Mouse (Mus musculus) forebrain, embryonic 10.5 days (tissue): ENCODE data around the gene Cacna1d. TPM values are rescaled to one million over a fixed set of nuclear protein-coding genes. Genes with fewer than 3 reads are reported as not detected.

Experiments used
- DNase-seq: peaks from one replicate; pipeline ENCODE4 v3.0.0-alpha.2; 2017; ENCODE audit warnings: low spot score; ENCODE audit errors: extremely low spot score
- H3K27ac ChIP-seq: fragments of 300-500 bp; sonication (generic); 2 replicates; pipeline ENCODE4 v1.5.1; 2016; ENCODE audit warnings: mild to moderate bottlenecking
- H3K27me3 ChIP-seq: fragments of 300-500 bp; sonication (generic); 2 replicates; pipeline ENCODE4 v1.6.1; 2016; ENCODE audit warnings: mild to moderate bottlenecking; ENCODE audit not compliant: poor library complexity, severe bottlenecking
- H3K36me3 ChIP-seq: fragments of 300-500 bp; sonication (generic); replicated peaks from 2 replicates; pipeline ENCODE4 v1.6.1; 2016; ENCODE audit warnings: mild to moderate bottlenecking, moderate library complexity
- H3K4me1 ChIP-seq: fragments of 300-500 bp; sonication (generic); 2 replicates; pipeline ENCODE4 v1.6.1; 2016
- H3K4me3 ChIP-seq: fragments of 300-500 bp; sonication (generic); 2 replicates; pipeline ENCODE4 v1.5.1; 2016; ENCODE audit warnings: mild to moderate bottlenecking, moderate library complexity
- H3K9me3 ChIP-seq: fragments of 300-500 bp; sonication (generic); 2 replicates; pipeline ENCODE4 v1.6.1; 2016; ENCODE audit warnings: mild to moderate bottlenecking, moderate library complexity
- WGBS: fragments of 180-500 bp; shearing (Covaris S2); methylation state at CpG from one replicate; pipeline ENCODE4 v1.1.7; 2016; 5-methylcytosine and 5-hydroxymethylcytosine counted together
- polyA plus RNA-seq: library from polyadenylated mRNA; unstranded; fragments of >200 nt; fragmentation: Nextera tagmentation; extraction: Ambion mirVana; gene quantifications from 2 replicates; pipeline ENCODE4 v1.2.1, GENCODE M21; 2016

Cacna1d gene
- polyA plus RNA-seq, 1 experiment from 2014 or later, result 1.3 TPM

DNA sequence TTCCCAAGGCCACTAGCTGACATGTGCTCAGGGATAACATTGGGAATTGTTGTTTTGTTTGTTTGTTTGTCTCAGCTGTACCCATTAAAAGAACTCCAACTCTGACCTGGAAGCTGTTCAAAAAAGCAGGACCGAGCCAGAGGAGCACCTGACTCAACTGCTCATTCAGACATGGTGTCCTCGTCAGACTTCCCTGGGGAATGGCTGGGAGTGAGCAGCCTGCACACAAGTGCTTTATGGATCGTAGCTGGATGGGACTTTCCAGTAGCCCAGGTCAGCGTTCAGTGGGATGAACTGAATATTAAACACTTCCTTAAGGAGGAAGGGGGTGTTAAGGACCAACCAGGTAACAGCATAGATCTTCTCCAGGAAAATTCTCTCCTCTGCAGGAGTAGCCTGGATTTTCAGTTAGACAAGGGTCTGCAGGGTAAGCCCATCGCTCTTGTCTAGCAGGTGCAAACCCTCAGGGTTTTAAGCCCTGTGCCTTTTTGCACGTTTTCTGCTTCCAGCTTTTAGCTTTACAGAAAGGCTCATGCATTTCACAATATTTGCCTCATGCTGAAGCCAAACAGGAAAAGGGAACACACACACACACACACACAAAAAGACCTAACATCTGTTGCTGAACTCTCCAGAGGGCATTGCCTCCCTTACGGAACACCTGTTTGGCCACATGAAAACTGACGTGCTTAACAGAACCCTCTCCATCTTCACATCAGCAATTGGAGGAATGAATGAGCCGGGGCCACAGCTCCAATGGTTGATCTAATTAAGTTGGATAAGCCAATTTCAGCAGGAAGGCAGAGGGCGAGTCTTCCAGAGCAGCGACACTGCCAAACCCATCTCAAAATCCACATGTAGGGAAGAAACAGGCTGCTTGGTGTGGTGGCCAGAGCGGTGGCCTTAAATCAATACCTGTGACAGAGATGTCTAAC is 318.2 kb downstream of the Cacna1d start:
- H3K9me3 ChIP-seq, result no peaks in the 10 kb centered on the region
- no peaks in the 10 kb centered on the region for H3K36me3 ChIP-seq
- DNase-seq, result no peak
- H3K27ac ChIP-seq, result no peak overlapping the region
- peaks cover 8% of the 10 kb centered on the region for H3K4me1 ChIP-seq
- no peak overlapping the region for H3K4me3 ChIP-seq
- peaks cover 4% of the 10 kb centered on the region; the same call in 1 of the 2 replicates for H3K27me3 ChIP-seq
- 77% methylated on average over 12 of the region's 12 CpGs for WGBS

DNA sequence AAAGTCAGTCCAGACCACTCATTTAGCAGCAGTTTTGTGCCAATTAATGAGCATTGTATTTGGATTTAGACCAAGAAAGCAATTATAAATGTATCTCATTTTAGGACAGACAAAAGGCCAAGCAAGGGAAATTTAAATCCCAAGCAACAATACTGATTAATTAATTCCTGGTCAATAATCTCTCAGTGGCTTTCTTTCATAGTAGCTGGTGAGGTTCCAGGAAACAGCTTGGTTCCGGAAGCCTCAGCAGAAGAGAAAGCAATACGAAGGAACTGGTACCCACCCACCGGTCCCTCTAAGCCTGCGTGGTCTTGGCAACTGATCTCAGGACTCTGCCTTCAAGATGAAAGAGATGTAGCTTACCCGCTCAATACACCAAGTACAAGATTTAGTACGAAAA is 319.7 kb downstream of the Cacna1d start:
- H3K4me3 ChIP-seq, result no peak overlapping the region
- no peaks in the 10 kb centered on the region for H3K9me3 ChIP-seq
- DNase-seq, result no peak
- peaks cover 4% of the 10 kb centered on the region; the same call in 1 of the 2 replicates for H3K27me3 ChIP-seq
- WGBS, result 76% methylated on average over 6 of the region's 6 CpGs
- peaks cover 8% of the 10 kb centered on the region for H3K4me1 ChIP-seq
- no peaks in the 10 kb centered on the region for H3K36me3 ChIP-seq
- H3K27ac ChIP-seq, result no peak overlapping the region

DNA sequence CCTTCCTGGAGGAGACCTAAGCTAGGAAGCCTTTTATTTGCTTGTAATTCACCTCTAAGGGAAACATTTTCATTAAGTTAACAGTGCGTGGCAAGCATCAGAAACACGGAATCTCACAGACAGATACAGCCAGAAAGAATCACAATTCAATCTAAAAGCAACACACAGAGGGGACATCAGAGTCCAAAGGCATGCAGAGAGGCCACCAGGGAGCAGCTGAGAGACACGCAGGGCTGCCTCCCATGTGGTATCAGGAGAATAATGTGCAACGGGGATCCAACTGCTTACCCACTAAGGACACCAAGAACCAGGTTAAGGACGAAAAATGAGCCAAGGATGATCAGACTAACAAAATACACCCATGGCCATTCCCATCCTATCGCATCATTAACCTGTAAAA is 320.2 kb downstream of the Cacna1d start:
- H3K36me3 ChIP-seq, result no peaks in the 10 kb centered on the region
- no peaks in the 10 kb centered on the region for H3K9me3 ChIP-seq
- peaks cover 4% of the 10 kb centered on the region; the same call in 1 of the 2 replicates for H3K27me3 ChIP-seq
- H3K4me3 ChIP-seq, result no peak overlapping the region
- DNase-seq, result no peak
- H3K27ac ChIP-seq, result no peak overlapping the region
- 65% methylated on average over 6 of the region's 6 CpGs for WGBS
- H3K4me1 ChIP-seq, result peaks cover 8% of the 10 kb centered on the region

DNA sequence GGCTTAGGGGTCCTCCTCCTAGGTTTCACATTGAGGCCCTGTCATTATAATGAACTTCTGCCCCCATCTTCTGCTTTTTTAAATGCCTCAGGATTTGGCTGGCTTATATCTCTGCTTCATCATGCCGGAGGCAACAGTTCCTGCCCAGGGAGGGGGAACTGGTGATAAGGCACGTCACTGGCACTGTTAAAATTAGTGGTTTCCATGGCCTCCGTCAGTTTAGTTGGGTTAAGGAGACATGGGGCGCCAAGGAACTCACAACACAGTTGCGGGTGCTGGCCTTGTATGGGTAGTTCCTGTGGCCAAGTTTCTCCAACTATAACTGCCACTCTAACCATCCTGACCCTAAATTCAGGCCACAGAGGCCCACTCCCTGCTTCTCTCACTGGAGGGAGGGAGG is 321.8 kb downstream of the Cacna1d start:
- 82% methylated on average over 5 of the region's 5 CpGs for WGBS
- Histone ChIP-seq H3K36me3 (no peaks in the 10 kb centered on the region), H3K9me3 (no peaks in the 10 kb centered on the region), H3K4me3 (no peak overlapping the region), H3K27me3 (peaks cover 4% of the 10 kb centered on the region; the same call in 1 of the 2 replicates), H3K4me1 (peaks cover 8% of the 10 kb centered on the region), H3K27ac (no peak overlapping the region)
- DNase-seq, result no peak

DNA sequence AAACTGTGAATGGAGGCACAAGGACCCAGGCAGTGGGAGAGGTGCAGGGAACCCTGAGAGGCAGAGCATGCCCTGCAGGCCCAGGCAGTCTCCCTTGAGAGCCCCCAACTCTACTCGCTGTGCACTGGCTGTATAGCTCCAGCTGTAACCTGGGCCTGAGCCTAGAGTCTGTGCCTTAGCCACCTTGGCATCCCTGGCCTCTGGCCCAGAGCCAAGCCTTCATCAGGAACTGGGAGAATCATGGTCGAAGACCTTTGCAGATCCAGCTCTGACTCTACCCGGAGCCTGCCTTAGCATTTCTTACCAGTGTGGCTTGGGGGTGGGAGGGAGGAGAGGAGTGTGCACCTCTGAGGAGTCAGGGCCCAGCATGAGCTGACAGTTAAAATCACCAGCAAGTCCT is 322.4 kb downstream of the Cacna1d start:
- peaks cover 4% of the 10 kb centered on the region; the same call in 1 of the 2 replicates for H3K27me3 ChIP-seq
- H3K27ac ChIP-seq, result no peak overlapping the region
- 79% methylated on average over 3 of the region's 3 CpGs for WGBS
- no peak overlapping the region for H3K4me3 ChIP-seq
- H3K4me1 ChIP-seq, result peaks cover 8% of the 10 kb centered on the region
- no peaks in the 10 kb centered on the region for H3K36me3 ChIP-seq
- no peak for DNase-seq
- H3K9me3 ChIP-seq, result no peaks in the 10 kb centered on the region

DNA sequence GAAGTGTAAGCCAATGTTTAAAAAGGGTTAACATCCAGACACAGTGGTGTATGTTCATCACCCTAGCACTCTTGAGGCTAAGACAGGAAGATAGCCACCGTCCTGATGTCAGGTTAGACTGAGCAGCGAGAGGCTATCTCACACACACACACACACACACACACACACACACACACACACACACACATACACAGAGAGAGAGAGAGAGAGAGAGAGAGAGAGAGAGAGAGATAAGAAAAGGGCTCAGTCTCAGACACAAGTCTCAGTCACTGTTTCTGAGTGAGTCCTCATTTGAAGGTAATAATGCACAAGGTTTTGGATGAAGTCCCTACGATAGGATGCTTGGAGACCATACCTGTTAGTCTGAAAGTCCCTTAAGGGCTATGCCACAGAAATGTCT is 322.9 kb downstream of the Cacna1d start:
- H3K4me3 ChIP-seq, result no peak overlapping the region
- peaks cover 4% of the 10 kb centered on the region; the same call in 1 of the 2 replicates for H3K27me3 ChIP-seq
- no peak for DNase-seq
- no peak overlapping the region for H3K27ac ChIP-seq
- 89% methylated on average over 3 of the region's 3 CpGs for WGBS
- H3K9me3 ChIP-seq, result no peaks in the 10 kb centered on the region
- peaks cover 8% of the 10 kb centered on the region for H3K4me1 ChIP-seq
- H3K36me3 ChIP-seq, result no peaks in the 10 kb centered on the region

DNA sequence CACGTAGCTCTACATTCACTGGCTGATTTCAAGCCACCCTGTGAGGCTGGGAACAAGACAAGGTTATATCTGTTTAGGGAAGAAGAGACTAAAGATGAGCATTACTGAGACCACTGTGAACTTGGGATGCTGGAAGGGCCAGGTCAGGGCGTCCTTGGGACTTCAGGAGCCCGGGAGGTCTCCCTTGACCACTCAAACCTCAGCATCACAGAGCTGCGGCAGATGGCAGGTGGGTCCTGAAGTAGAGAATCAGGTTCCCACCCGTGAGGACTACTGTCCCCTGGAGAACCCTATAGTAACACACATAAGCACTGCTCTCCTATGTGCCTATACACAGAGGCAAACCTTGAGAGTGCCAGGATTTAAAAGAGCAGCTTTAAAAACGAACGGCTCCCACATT is 323.6 kb downstream of the Cacna1d start:
- H3K4me1 ChIP-seq, result peaks cover 8% of the 10 kb centered on the region
- no peak overlapping the region for H3K27ac ChIP-seq
- H3K27me3 ChIP-seq, result peaks cover 4% of the 10 kb centered on the region; the same call in 1 of the 2 replicates
- no peaks in the 10 kb centered on the region for H3K36me3 ChIP-seq
- no peak for DNase-seq
- H3K9me3 ChIP-seq, result no peaks in the 10 kb centered on the region
- WGBS, result 87% methylated on average over 7 of the region's 7 CpGs
- no peak overlapping the region for H3K4me3 ChIP-seq

DNA sequence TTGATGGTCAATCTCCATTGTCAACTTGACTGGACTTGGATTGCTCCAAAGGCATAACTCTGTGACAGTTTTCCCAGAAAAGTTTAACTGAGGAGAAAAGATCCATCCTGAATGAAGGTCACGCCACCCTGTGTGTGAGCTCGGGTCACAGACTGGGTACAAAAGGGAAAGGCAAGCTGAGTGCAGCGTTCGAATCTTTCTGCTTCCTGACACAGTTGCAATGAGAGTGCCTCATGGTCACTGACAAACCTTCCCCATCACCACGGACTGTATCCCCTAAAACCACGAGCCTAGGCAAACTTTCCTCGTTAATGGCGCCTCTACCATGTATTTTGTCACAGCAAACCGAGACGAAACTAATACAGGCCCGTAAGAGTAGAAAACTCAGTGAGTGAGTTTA is 325.2 kb downstream of the Cacna1d start:
- Histone ChIP-seq H3K36me3 (no peaks in the 10 kb centered on the region), H3K27me3 (peaks cover 4% of the 10 kb centered on the region; the same call in 1 of the 2 replicates), H3K4me3 (no peak overlapping the region), H3K4me1 (peaks cover under 1% of the 10 kb centered on the region; the same call in 1 of the 2 replicates), H3K9me3 (no peaks in the 10 kb centered on the region), H3K27ac (no peak overlapping the region)
- 93% methylated on average over 11 of the region's 11 CpGs for WGBS
- DNase-seq, result no peak

DNA sequence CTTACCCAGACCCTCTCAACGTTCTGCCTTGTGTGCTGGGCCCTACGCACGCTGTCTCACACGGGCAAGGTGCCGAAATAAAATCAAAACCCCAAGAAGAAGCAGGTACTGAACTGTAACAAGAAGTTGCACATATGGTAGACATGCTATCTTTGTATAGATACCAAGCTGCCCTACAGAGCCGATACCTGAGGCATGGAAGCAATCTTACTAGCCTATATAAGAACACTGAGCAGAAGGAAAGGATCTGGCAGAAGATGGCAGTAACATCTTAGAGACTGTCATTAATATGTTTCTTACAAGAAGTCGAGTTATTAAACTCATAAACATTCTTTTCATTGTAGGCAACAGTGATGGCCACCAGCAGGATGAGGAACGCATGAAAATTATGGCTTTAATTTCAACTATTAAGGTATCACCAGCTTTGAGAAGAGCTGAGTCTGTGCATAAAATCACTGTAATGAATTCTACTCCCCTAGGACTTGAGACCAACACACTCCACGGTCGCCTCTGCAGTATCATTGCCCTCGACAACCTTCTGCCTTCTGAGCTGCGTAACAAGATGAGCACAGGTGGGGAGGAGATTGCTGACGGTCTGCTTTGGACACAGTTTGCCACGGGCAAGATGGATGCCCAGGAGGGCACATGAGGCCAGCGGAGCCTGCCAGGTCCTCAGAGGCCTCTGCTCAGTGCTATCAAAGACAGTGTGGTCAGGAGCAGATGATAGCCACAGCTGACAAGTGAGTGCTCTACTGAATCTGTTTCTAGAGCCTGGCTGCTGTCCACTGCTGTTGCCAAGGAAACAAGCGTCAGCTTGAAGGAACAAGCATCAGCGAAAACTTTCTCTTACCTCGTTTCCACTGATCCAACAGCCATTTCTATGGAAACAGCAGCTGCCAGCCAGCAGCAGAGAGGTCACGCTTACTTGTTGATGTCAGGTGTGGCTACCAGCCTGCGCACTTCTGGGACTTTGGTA is 327.2 kb downstream of the Cacna1d start:
- 86% methylated on average over 20 of the region's 20 CpGs for WGBS

DNA sequence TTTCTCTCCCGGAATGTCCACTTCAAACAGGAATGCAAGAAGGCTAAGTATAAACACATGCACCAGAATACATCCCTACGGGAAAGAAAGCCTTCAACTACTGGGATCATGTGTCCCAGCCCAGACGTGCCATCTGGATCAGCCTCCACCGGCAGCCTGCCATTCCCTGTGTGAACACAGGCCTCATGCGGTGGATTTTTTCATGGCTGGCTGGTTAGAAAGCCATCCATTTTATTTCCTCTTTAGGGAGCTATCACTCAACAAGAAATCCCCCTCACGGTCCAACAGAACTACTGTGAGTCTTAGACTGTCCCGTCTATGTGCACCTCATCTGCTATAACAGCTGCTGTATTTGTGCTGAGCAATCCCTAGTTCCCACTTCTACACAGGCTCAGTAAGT is 343.5 kb downstream of the Cacna1d start:
- no peak for DNase-seq
- Histone ChIP-seq H3K36me3 (no peaks in the 10 kb centered on the region), H3K27ac (no peak overlapping the region), H3K9me3 (no peaks in the 10 kb centered on the region), H3K4me1 (0 out of 2 replicates have a peak, but pooled peaks cover 4% of the 10 kb centered on the region), H3K27me3 (no peaks in the 10 kb centered on the region), H3K4me3 (no peak overlapping the region)
- WGBS, result 62% methylated on average over 7 of the region's 7 CpGs

More for the DNA sequence above, 327.2 kb downstream of the Cacna1d start:
- H3K27ac ChIP-seq, result no peak overlapping the region
- no peaks in the 10 kb centered on the region for H3K9me3 ChIP-seq
- H3K27me3 ChIP-seq, result no peaks in the 10 kb centered on the region
- no peaks in the 10 kb centered on the region for H3K36me3 ChIP-seq
- H3K4me1 ChIP-seq, result no peaks in the 10 kb centered on the region
- no peak for DNase-seq
- no peak overlapping the region for H3K4me3 ChIP-seq

DNA sequence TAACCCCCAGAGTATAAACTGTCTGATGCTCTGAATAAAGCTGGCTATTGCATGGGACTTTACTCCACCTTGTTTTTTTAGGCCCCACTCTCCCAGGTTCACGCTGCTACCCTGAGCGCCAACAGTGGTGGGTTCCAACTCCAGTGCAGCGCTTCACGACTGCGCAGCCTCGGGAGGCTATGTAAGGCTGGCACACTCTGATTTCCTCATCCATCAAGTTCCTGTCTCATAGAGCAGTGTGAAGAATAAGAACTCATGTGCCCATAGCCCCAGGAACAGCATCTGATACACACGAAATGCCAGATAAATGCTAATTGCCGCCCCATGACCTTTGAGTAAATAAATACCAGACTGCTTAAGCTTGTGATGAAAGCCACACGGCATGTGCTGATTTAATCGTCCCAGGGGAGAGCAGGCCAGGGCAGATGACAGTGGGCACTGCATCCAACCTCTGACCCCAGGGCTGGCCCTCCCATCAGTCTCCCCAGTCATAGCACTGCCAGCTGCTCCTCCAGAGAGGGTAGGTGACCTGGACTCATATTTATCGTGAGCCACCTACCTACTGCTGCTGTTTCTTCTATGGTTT is 352.8 kb downstream of the Cacna1d start:
- WGBS, result 56% methylated on average over 11 of the region's 11 CpGs
- H3K27me3 ChIP-seq, result no peaks in the 10 kb centered on the region
- H3K4me3 ChIP-seq, result no peak overlapping the region
- H3K27ac ChIP-seq, result no peak overlapping the region
- H3K9me3 ChIP-seq, result no peaks in the 10 kb centered on the region
- H3K4me1 ChIP-seq, result peaks cover 17% of the 10 kb centered on the region
- no peak for DNase-seq
- no peaks in the 10 kb centered on the region for H3K36me3 ChIP-seq

DNA sequence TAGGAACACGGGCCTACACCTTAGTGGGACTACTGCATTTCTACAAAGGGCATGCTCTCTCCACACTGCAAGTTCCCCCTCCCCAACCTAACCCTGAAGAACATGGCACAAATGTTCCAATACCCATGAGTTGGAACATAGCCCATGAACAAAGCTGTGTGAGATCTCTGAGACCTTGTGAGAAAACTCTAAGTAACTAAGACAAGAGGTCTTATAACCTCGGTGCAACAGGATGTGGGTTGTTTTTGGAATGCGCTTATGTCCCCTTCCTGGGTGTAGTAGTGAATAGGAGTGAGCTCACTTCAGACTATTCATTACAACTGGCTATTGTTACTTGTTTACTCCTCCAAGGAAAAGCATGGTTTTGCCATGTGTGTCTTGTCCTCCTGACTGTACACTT is 353.3 kb downstream of the Cacna1d start:
- Histone ChIP-seq H3K36me3 (no peaks in the 10 kb centered on the region), H3K27me3 (no peaks in the 10 kb centered on the region), H3K4me3 (no peak overlapping the region), H3K9me3 (no peaks in the 10 kb centered on the region), H3K4me1 (peaks cover 17% of the 10 kb centered on the region), H3K27ac (no peak overlapping the region)
- no peak for DNase-seq
- 82% methylated on average over 3 of the region's 3 CpGs for WGBS
